Mouse (Mus musculus) embryonic facial prominence, embryonic 13.5 days (tissue): Measurements from ENCODE around the gene Paics. TPM values are rescaled to one million over a fixed set of nuclear protein-coding genes. Genes with fewer than 3 reads are reported as not detected.
"Not testable (repeated sequence)": the region's sequence is repeated elsewhere in the genome, so short reads cannot be mapped to it uniquely, and the experiment has no call there.

ENCODE experiments used
- ATAC-seq: fragments of 200-750 bp; cut with Nextera tagmentation; 2 replicates; pipeline ENCODE4 v1.8.0; 2017; ENCODE audit warnings: low read depth; ENCODE audit not compliant: insufficient number of reproducible peaks, insufficient read depth, low FRiP score, low TSS enrichment
- H3K27ac ChIP-seq: fragments of 300-500 bp; sonication (generic); 2 replicates; pipeline ENCODE4 v1.5.1; 2015; ENCODE audit warnings: moderate library complexity, mild to moderate bottlenecking, inconsistent platforms
- H3K27me3 ChIP-seq: fragments of 300-500 bp; sonication (generic); 2 replicates; pipeline ENCODE4 v1.6.1; 2015; ENCODE audit warnings: mild to moderate bottlenecking, inconsistent platforms
- H3K36me3 ChIP-seq: fragments of 300-500 bp; sonication (generic); 2 replicates; pipeline ENCODE4 v1.6.1; 2015; ENCODE audit warnings: mild to moderate bottlenecking, inconsistent platforms
- H3K4me1 ChIP-seq: fragments of 300-500 bp; sonication (generic); 2 replicates; pipeline ENCODE4 v1.6.1; 2015; ENCODE audit warnings: inconsistent platforms
- H3K4me2 ChIP-seq: fragments of 300-500 bp; sonication (generic); 2 replicates; pipeline ENCODE4 v1.6.1; 2015; ENCODE audit warnings: moderate library complexity, mild to moderate bottlenecking, inconsistent platforms
- H3K4me3 ChIP-seq: fragments of 300-500 bp; sonication (generic); 2 replicates; pipeline ENCODE4 v1.5.1; 2015; ENCODE audit warnings: mild to moderate bottlenecking, inconsistent platforms
- H3K9ac ChIP-seq: fragments of 300-500 bp; sonication (generic); 2 replicates; pipeline ENCODE4 v1.6.1; 2015; ENCODE audit warnings: mild to moderate bottlenecking, inconsistent platforms
- H3K9me3 ChIP-seq: fragments of 300-500 bp; sonication (generic); 2 replicates; pipeline ENCODE4 v1.6.1; 2016; ENCODE audit warnings: inconsistent platforms
- WGBS: fragments of 180-500 bp; shearing (Covaris S2); methylation state at CpG from one replicate; pipeline ENCODE4 v1.1.7; 2015; ENCODE audit warnings: mixed read lengths; 5-methylcytosine and 5-hydroxymethylcytosine counted together
- polyA plus RNA-seq: library from polyadenylated mRNA; unstranded; fragments of >200 nt; fragmentation: Nextera tagmentation; extraction: Ambion mirVana; gene quantifications from 2 replicates; pipeline ENCODE4 v1.2.1, GENCODE M21; 2015

Paics gene
- polyA plus RNA-seq, 1 experiment from 2014 or later, result 283 TPM

- H3K4me2 ChIP-seq, result peak overlapping the region; percentile 82
- no peaks in the 10 kb centered on the region for H3K27me3 ChIP-seq
- H3K36me3 ChIP-seq, result peaks cover 28% of the 10 kb centered on the region
- 9% methylated on average over 7 of the region's 7 CpGs for WGBS
- H3K27ac ChIP-seq, result peak overlapping the region; percentile 87
- ATAC-seq, result no peak
- H3K9me3 ChIP-seq, result no peaks in the 10 kb centered on the region
- peaks cover 32% of the 10 kb centered on the region for H3K4me1 ChIP-seq
- peak overlapping the region; percentile 84 for H3K9ac ChIP-seq
- H3K4me3 ChIP-seq, result peak overlapping the region; percentile 85
Measured at GRCm38 (mm10) chr5:76952112-76953040, 1.3 kb downstream of the Paics start.

GRCm38 (mm10) chr5:76953794-76954193, 2.7 kb downstream of the Paics start:
- H3K4me3 ChIP-seq, result no peak overlapping the region

GRCm38 (mm10) chr5:76954271-76954900, 3.3 kb downstream of the Paics start:
- no peaks in the 10 kb centered on the region for H3K27me3 ChIP-seq
- H3K9me3 ChIP-seq, result no peaks in the 10 kb centered on the region
- no peak overlapping the region for H3K9ac ChIP-seq
- no peak overlapping the region for H3K27ac ChIP-seq
- peaks cover 46% of the 10 kb centered on the region for H3K36me3 ChIP-seq
- no peak overlapping the region for H3K4me2 ChIP-seq
- 84% methylated on average over 6 of the region's 6 CpGs for WGBS
- H3K4me3 ChIP-seq, result no peak overlapping the region
- no peak for ATAC-seq
- peaks cover 30% of the 10 kb centered on the region for H3K4me1 ChIP-seq

More at GRCm38 (mm10) chr5:76953794-76954193, 2.7 kb downstream of the Paics start:
- Histone ChIP-seq H3K9me3 (no peaks in the 10 kb centered on the region), H3K36me3 (peaks cover 42% of the 10 kb centered on the region), H3K27me3 (no peaks in the 10 kb centered on the region), H3K4me1 (peaks cover 32% of the 10 kb centered on the region), H3K9ac (no peak overlapping the region), H3K27ac (no peak overlapping the region), H3K4me2 (no peak overlapping the region)
- no peak for ATAC-seq
- WGBS, result 79% methylated on average over 3 of the region's 3 CpGs

- H3K36me3 ChIP-seq, result peaks cover 56% of the 10 kb centered on the region
- H3K9ac ChIP-seq, result no peak overlapping the region
- peaks cover 23% of the 10 kb centered on the region for H3K4me1 ChIP-seq
- no peak for ATAC-seq
- H3K4me3 ChIP-seq, result no peak overlapping the region
- no peak overlapping the region for H3K27ac ChIP-seq
- H3K9me3 ChIP-seq, result no peaks in the 10 kb centered on the region
- 79% methylated on average over 4 of the region's 4 CpGs for WGBS
- no peak overlapping the region for H3K4me2 ChIP-seq
- no peaks in the 10 kb centered on the region for H3K27me3 ChIP-seq
Measured at GRCm38 (mm10) chr5:76955474-76955873, 4.4 kb downstream of the Paics start.

GRCm38 (mm10) chr5:76957954-76958353, 6.8 kb downstream of the Paics start:
- Histone ChIP-seq H3K4me2 (no peak overlapping the region), H3K4me3 (no peak overlapping the region), H3K27me3 (no peaks in the 10 kb centered on the region), H3K4me1 (peaks cover 15% of the 10 kb centered on the region; the same call in 1 of the 2 replicates), H3K36me3 (peaks cover 80% of the 10 kb centered on the region), H3K9ac (no peak overlapping the region), H3K9me3 (no peaks in the 10 kb centered on the region), H3K27ac (no peak overlapping the region)
- no peak for ATAC-seq
- WGBS, result 92% methylated on average over 1 of the region's 1 CpGs

- 89% methylated on average over 5 of the region's 5 CpGs for WGBS
Measured at GRCm38 (mm10) chr5:76959587-76959986, 8.5 kb downstream of the Paics start.

GRCm38 (mm10) chr5:76962545-76962944, 11.4 kb downstream of the Paics start:
- 67% methylated on average over 11 of the region's 11 CpGs for WGBS
- Histone ChIP-seq H3K27me3 (no peaks in the 10 kb centered on the region), H3K4me1 (no peaks in the 10 kb centered on the region), H3K4me2 (no peak overlapping the region), H3K4me3 (no peak overlapping the region), H3K9ac (no peak overlapping the region), H3K36me3 (peaks cover 86% of the 10 kb centered on the region), H3K9me3 (no peaks in the 10 kb centered on the region), H3K27ac (no peak overlapping the region)
- no peak for ATAC-seq

More at GRCm38 (mm10) chr5:76959587-76959986, 8.5 kb downstream of the Paics start:
- Histone ChIP-seq H3K27ac (no peak overlapping the region), H3K4me1 (peaks cover 7% of the 10 kb centered on the region; the same call in 1 of the 2 replicates), H3K9ac (no peak overlapping the region), H3K27me3 (no peaks in the 10 kb centered on the region), H3K4me3 (no peak overlapping the region), H3K4me2 (no peak overlapping the region), H3K9me3 (no peaks in the 10 kb centered on the region), H3K36me3 (peaks cover 90% of the 10 kb centered on the region)
- ATAC-seq, result no peak

- 91% methylated on average over 3 of the region's 3 CpGs for WGBS
- Histone ChIP-seq H3K36me3 (peaks cover 87% of the 10 kb centered on the region), H3K4me1 (no peaks in the 10 kb centered on the region), H3K4me3 (no peak overlapping the region), H3K27me3 (no peaks in the 10 kb centered on the region), H3K9ac (no peak overlapping the region), H3K27ac (no peak overlapping the region), H3K4me2 (no peak overlapping the region), H3K9me3 (no peaks in the 10 kb centered on the region)
- ATAC-seq, result no peak
Measured at GRCm38 (mm10) chr5:76964651-76965050, 13.5 kb downstream of the Paics start.

GRCm38 (mm10) chr5:76969250-76969649, 18.1 kb downstream of the Paics start:
- Histone ChIP-seq H3K4me1 (peaks cover 10% of the 10 kb centered on the region), H3K36me3 (peaks cover 53% of the 10 kb centered on the region), H3K9ac (no peak overlapping the region), H3K27me3 (no peaks in the 10 kb centered on the region), H3K27ac (no peak overlapping the region), H3K4me2 (no peak overlapping the region), H3K4me3 (no peak overlapping the region), H3K9me3 (no peaks in the 10 kb centered on the region)
- ATAC-seq, result no peak
- WGBS, result 78% methylated on average over 5 of the region's 5 CpGs

GRCm38 (mm10) chr5:76971115-76971514, 20.0 kb downstream of the Paics start:
- not testable (repeated sequence) for ATAC-seq, H3K4me3 ChIP-seq, H3K4me2 ChIP-seq, H3K9me3 ChIP-seq, H3K27me3 ChIP-seq, H3K27ac ChIP-seq, H3K9ac ChIP-seq
- 90% methylated on average over 1 of the region's 1 CpGs for WGBS
- peaks cover 39% of the 10 kb centered on the region for H3K36me3 ChIP-seq
- H3K4me1 ChIP-seq, result peaks cover 18% of the 10 kb centered on the region

- no peak for ATAC-seq
- Histone ChIP-seq H3K4me1 (peaks cover 21% of the 10 kb centered on the region), H3K36me3 (peaks cover 35% of the 10 kb centered on the region), H3K27ac (no peak overlapping the region), H3K4me3 (peak overlapping the region; percentile 86), H3K27me3 (no peaks in the 10 kb centered on the region), H3K9me3 (no peaks in the 10 kb centered on the region), H3K4me2 (peak overlapping the region; percentile 89), H3K9ac (peak overlapping the region; percentile 88)
- WGBS, result 76% methylated on average over 3 of the region's 3 CpGs
Measured at GRCm38 (mm10) chr5:76973488-76973887, 22.4 kb downstream of the Paics start.
